Mouse (Mus musculus) spleen, adult 12 weeks (tissue): Measurements from ENCODE around the gene Nbea.

Experiments
- DNase-seq: peaks from one replicate; pipeline ENCODE4 v3.0.0; 2022; ENCODE audit warnings: low spot score

Nbea gene

GRCm38 (mm10) chr3:55751363-55751762 lies 432.1 kb downstream of the Nbea start:
- no peak for DNase-seq

GRCm38 (mm10) chr3:55750445-55751065 lies 432.9 kb downstream of the Nbea start:
- no peak for DNase-seq

- no peak for DNase-seq
Observed at GRCm38 (mm10) chr3:55743885-55744284, 439.6 kb downstream of the Nbea start.

- no peak for DNase-seq
Observed at GRCm38 (mm10) chr3:55742654-55743053, 440.8 kb downstream of the Nbea start.

- DNase-seq, result no peak
Observed at GRCm38 (mm10) chr3:55742218-55742617, 441.3 kb downstream of the Nbea start.

GRCm38 (mm10) chr3:55741428-55741827 lies 442.1 kb downstream of the Nbea start:
- no peak for DNase-seq

GRCm38 (mm10) chr3:55733665-55734064 lies 449.8 kb downstream of the Nbea start:
- no peak for DNase-seq

- no peak for DNase-seq
Observed at GRCm38 (mm10) chr3:55730549-55730948, 453.0 kb downstream of the Nbea start.

- DNase-seq, result no peak
Observed at GRCm38 (mm10) chr3:55730142-55730541, 453.4 kb downstream of the Nbea start.

GRCm38 (mm10) chr3:55714260-55714659 lies 469.2 kb downstream of the Nbea start:
- no peak for DNase-seq

GRCm38 (mm10) chr3:55713856-55714255 lies 469.6 kb downstream of the Nbea start:
- no peak for DNase-seq

- no peak for DNase-seq
Observed at GRCm38 (mm10) chr3:55710300-55710699, 473.2 kb downstream of the Nbea start.

GRCm38 (mm10) chr3:55701632-55702031 lies 481.9 kb downstream of the Nbea start:
- DNase-seq, result no peak

- no peak for DNase-seq
Observed at GRCm38 (mm10) chr3:55697174-55697573, 486.3 kb downstream of the Nbea start.

- no peak for DNase-seq
Observed at GRCm38 (mm10) chr3:55693073-55693472, 490.4 kb downstream of the Nbea start.

GRCm38 (mm10) chr3:55688098-55688497 lies 495.4 kb downstream of the Nbea start:
- no peak for DNase-seq

- DNase-seq, result no peak
Observed at GRCm38 (mm10) chr3:55686993-55687392, 496.5 kb downstream of the Nbea start.

GRCm38 (mm10) chr3:55685627-55686026 lies 497.9 kb downstream of the Nbea start:
- DNase-seq, result no peak

GRCm38 (mm10) chr3:55684892-55685291 lies 498.6 kb downstream of the Nbea start:
- DNase-seq, result no peak

- DNase-seq, result no peak
Observed at GRCm38 (mm10) chr3:55677691-55678090, 505.8 kb downstream of the Nbea start.

- no peak for DNase-seq
Observed at GRCm38 (mm10) chr3:55674185-55674584, 509.3 kb downstream of the Nbea start.

GRCm38 (mm10) chr3:55667048-55667447 lies 516.5 kb downstream of the Nbea start:
- DNase-seq, result no peak

GRCm38 (mm10) chr3:55665928-55666327 lies 517.6 kb downstream of the Nbea start:
- DNase-seq, result no peak

GRCm38 (mm10) chr3:55664713-55665112 lies 518.8 kb downstream of the Nbea start:
- no peak for DNase-seq
